Mouse (Mus musculus): ENCODE results near the gene Ush2a. TPM values are rescaled to one million over a fixed set of nuclear protein-coding genes. Genes with fewer than 3 reads are reported as not detected.

Gene Ush2a
- total and polyA plus RNA-seq, 3 experiments = under 0.01 to 0.04 TPM; not detected in 1

- Histone ChIP-seq H3K9me3 (replicated peaks; ENCODE audit: insufficient read depth, low read length) (no peaks in the 10 kb centered on the region), H3K36me3 (ENCODE audit: control insufficient read depth in 1 of 2, insufficient read depth in 2 of 2, low read length in 2 of 2) (no peaks in the 10 kb centered on the region), H3K27me3 (ENCODE audit: control insufficient read depth in 1 of 2, insufficient read depth in 2 of 2, low read length in 2 of 2) (no peaks in the 10 kb centered on the region), H3K4me3 (ENCODE audit: control insufficient read depth in 1 of 2, insufficient read depth in 1 of 2, low read depth in 2 of 2, low read length in 2 of 2) (no peak overlapping the region), H3K4me1 (ENCODE audit: control insufficient read depth in 1 of 2, insufficient read depth in 2 of 2, low read length in 2 of 2) (peaks cover 0 to 2% of the 10 kb centered on the region in 2 experiments; a peak in 1 of 4 replicates), H3K79me2 (ENCODE audit: control insufficient read depth, insufficient read depth, low read length, poor library complexity) (no peaks in the 10 kb centered on the region), H3K27ac (ENCODE audit: control insufficient read depth, low read depth, low read length) (no peak overlapping the region), H3K9ac (ENCODE audit: control insufficient read depth, low read depth, low read length, poor library complexity, severe bottlenecking) (no peak overlapping the region)
- DNase-seq (ENCODE audit: low read depth, low spot score) = no peak
- TF ChIP-seq EP300 (IDR thresholded peaks at IDR 0.05; ENCODE audit: low read depth in 1 of 2, low read length in 2 of 2) = no peak
- no peak for TF ChIP-seq RCOR1 (IDR thresholded peaks at IDR 0.05; ENCODE audit: low read depth, low read length)
- no peak for TF ChIP-seq CHD1 (IDR thresholded peaks at IDR 0.05; ENCODE audit: low read depth, low read length)
- no peak for TF ChIP-seq E2F4 (IDR thresholded peaks at IDR 0.05; ENCODE audit: borderline replicate concordance, low read depth, low read length)
Observed at GRCm38 (mm10) chr1:188810631-188811030, 548.8 kb downstream of the Ush2a start.

GRCm38 (mm10) chr1:188815072-188815471 lies 553.2 kb downstream of the Ush2a start:
- Histone ChIP-seq H3K4me3 (ENCODE audit: control insufficient read depth in 1 of 2, insufficient read depth in 1 of 2, low read depth in 2 of 2, low read length in 2 of 2) (no peak overlapping the region), H3K79me2 (ENCODE audit: control insufficient read depth, insufficient read depth, low read length, poor library complexity) (no peaks in the 10 kb centered on the region), H3K27ac (ENCODE audit: control insufficient read depth, low read depth, low read length) (no peak overlapping the region), H3K9me3 (replicated peaks; ENCODE audit: insufficient read depth, low read length) (no peaks in the 10 kb centered on the region), H3K36me3 (ENCODE audit: control insufficient read depth in 1 of 2, insufficient read depth in 2 of 2, low read length in 2 of 2) (no peaks in the 10 kb centered on the region), H3K27me3 (ENCODE audit: control insufficient read depth in 1 of 2, insufficient read depth in 2 of 2, low read length in 2 of 2) (no peaks in the 10 kb centered on the region), H3K9ac (ENCODE audit: control insufficient read depth, low read depth, low read length, poor library complexity, severe bottlenecking) (no peak overlapping the region), H3K4me1 (ENCODE audit: control insufficient read depth in 1 of 2, insufficient read depth in 2 of 2, low read length in 2 of 2) (peaks cover 0 to 2% of the 10 kb centered on the region in 2 experiments; a peak in 2 of 4 replicates)
- no peak for DNase-seq (ENCODE audit: low read depth, low spot score)
- TF ChIP-seq EP300 (IDR thresholded peaks at IDR 0.05; ENCODE audit: low read depth in 1 of 2, low read length in 2 of 2) (no peak), USF1 (IDR thresholded peaks at IDR 0.05; ENCODE audit: low read depth, low read length) (no peak), TCF12 (IDR thresholded peaks at IDR 0.05; ENCODE audit: low read depth, low read length) (no peak), POLR2AphosphoS5 (IDR thresholded peaks at IDR 0.05; ENCODE audit: borderline replicate concordance, low read depth, low read length) (no peak), CHD2 (IDR thresholded peaks at IDR 0.05; ENCODE audit: low read length) (no peak), POLR2AphosphoS2 (IDR thresholded peaks at IDR 0.05; ENCODE audit: low read length) (no peak), USF2 (IDR thresholded peaks at IDR 0.05; ENCODE audit: borderline replicate concordance in 1 of 2, insufficient read depth in 1 of 2, low read depth in 1 of 2, low read length in 2 of 2) (no peak), ZKSCAN1 (IDR thresholded peaks at IDR 0.05; ENCODE audit: low read depth, low read length) (no peak), TAL1 (IDR thresholded peaks at IDR 0.05; ENCODE audit: low read length) (no peak), MYC (IDR thresholded peaks at IDR 0.05; ENCODE audit: low read depth, low read length) (no peak), GABPA (IDR thresholded peaks at IDR 0.05; ENCODE audit: low read depth, low read length) (no peak), MEF2A (IDR thresholded peaks at IDR 0.05; ENCODE audit: extremely low read depth, insufficient replicate concordance, low read depth, low read length, poor library complexity, severe bottlenecking) (no peak)

All from MEL (cell line).